In the genomic region with DNA sequence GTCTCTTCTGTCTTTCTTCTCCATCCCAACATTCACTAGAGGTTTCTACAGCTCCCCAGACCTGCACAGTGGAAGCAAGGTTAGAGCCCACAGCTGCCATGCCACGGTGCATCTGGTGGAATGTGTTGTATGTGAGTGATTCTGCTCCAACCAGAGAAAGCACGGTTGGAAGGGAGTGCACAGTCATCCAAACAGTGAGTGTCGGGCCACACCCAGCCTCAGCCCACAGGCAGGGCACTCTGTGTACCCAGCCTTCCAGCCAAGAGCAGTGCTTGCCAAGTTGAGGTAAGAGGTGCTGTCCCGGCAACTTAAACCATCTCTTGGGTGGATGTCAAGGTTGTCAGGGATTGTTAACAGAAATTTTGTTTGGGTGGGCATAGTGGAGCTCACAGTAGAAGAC, we compare ENCODE assay signal across 13 mouse cellular contexts. TPM values are rescaled to one million over a fixed set of nuclear protein-coding genes. Genes with fewer than 3 reads are reported as not detected.
A peak's percentile ranks its signal among the peaks of the same experiment; 100 is the strongest.
DNase-seq lines count a peak whose midpoint lies in the region; ATAC-seq and TF ChIP-seq lines count a peak whose summit lies in the region.
"Had no signal": no experiment of that assay in that cellular context is flagged by ENCODE, and none has a peak within 500 bp of the region (broad histone marks: within the 10 kb centered on the region; RNA-seq: fewer than 3 reads in every experiment).

No protein-coding gene starts in this region.

- no peak overlapping the region for H3K4me3 ChIP-seq in liver, postnatal 0 days (ENCODE audit: low read depth, low read length)
- no peak overlapping the region for H3K4me3 ChIP-seq in hindbrain, embryonic 10.5 days

- H3K4me2 ChIP-seq in liver, postnatal 0 days (ENCODE audit: low read depth, low read length), result no peak overlapping the region

- no peaks in the 10 kb centered on the region for H3K36me3 ChIP-seq in liver, postnatal 0 days (replicated peaks; ENCODE audit: insufficient read depth, low read length)
- H3K36me3 ChIP-seq in hindbrain, embryonic 10.5 days, result no peaks in the 10 kb centered on the region

- no peak for TF ChIP-seq CTCF in Patski (IDR thresholded peaks at IDR 0.05)
- TF ChIP-seq CTCF in liver, postnatal 0 days (IDR thresholded peaks at IDR 0.05; ENCODE audit: low read depth), result no peak

- H3K27me3 ChIP-seq in Patski, result no peaks in the 10 kb centered on the region
- H3K27me3 ChIP-seq in liver, postnatal 0 days (ENCODE audit: insufficient read depth, low read length), result no peaks in the 10 kb centered on the region
- no peaks in the 10 kb centered on the region for H3K27me3 ChIP-seq in hindbrain, embryonic 10.5 days (ENCODE audit: insufficient read depth, poor library complexity, severe bottlenecking)

- 38% methylated on average over 4 of the region's 4 CpGs for WGBS in liver, postnatal 0 days (ENCODE audit: insufficient replicate concordance)
- 85% methylated on average over 4 of the region's 4 CpGs for WGBS in hindbrain, embryonic 10.5 days

- peaks cover 20% of the 10 kb centered on the region for H3K4me1 ChIP-seq in liver, postnatal 0 days (ENCODE audit: insufficient read depth)
- no peaks in the 10 kb centered on the region for H3K4me1 ChIP-seq in hindbrain, embryonic 10.5 days (replicated peaks)

- H3K27ac ChIP-seq in liver, postnatal 0 days (ENCODE audit: low read depth), result peak overlapping the region; percentile 55; the same call in 1 of the 2 replicates
- no peak overlapping the region for H3K27ac ChIP-seq in hindbrain, embryonic 10.5 days
- H3K27ac ChIP-seq: hindbrain, postnatal 0 days had no signal

- TF ChIP-seq EP300 in liver, postnatal 0 days (IDR thresholded peaks at IDR 0.05; ENCODE audit: low read depth), result peak; percentile 74

- in situ Hi-C loops in Patski (cut with MboI; ENCODE audit: low pct_unique_long_range_greater_than_20kb), result loop anchor here (5.0 kb wide), 1 partner anchor 137 kb away; no protein-coding TSS in a partner anchor

- intact Hi-C loops in heart, postnatal 14 days (cut with DNase I), result loop anchor here (5.0 kb wide), 1 partner anchor 137 kb away; no protein-coding TSS in a partner anchor
- intact Hi-C loops in heart, postnatal 10 days (cut with DNase I), result no loop called here
- intact Hi-C loops in left cerebral cortex, postnatal 10 days (cut with DNase I), result no loop called here

- peak; percentile 24 for ATAC-seq in Patski
- peak; percentile 84 for ATAC-seq in liver, postnatal 0 days
- ATAC-seq: hindbrain, postnatal 0 days had no signal

- no peaks in the 10 kb centered on the region for H3K9me3 ChIP-seq in liver, postnatal 0 days (ENCODE audit: low read length)
- H3K9me3 ChIP-seq in hindbrain, embryonic 10.5 days, result no peaks in the 10 kb centered on the region

- CTCF ChIA-PET in Patski (lab: Charles Lee), result no interaction called here

- POLR2A ChIA-PET in Patski (lab: Charles Lee), result no interaction called here

- no peak overlapping the region for H3K9ac ChIP-seq in liver, postnatal 0 days (replicated peaks)

- DNase-seq in heart, postnatal 14 days, result peak; percentile 29 to 30
- no peak for DNase-seq in heart, postnatal 10 days
- DNase-seq in Patski (ENCODE audit: low read depth, low spot score), result no peak
- peak; percentile 78 for DNase-seq in gastrocnemius, postnatal 25 days
- peak; percentile 67 for DNase-seq in liver, postnatal 0 days
- DNase-seq in hindbrain, embryonic 10.5 days (ENCODE audit: low spot score), result no peak
- DNase-seq in left cerebral cortex, postnatal 10 days (ENCODE audit: extremely low spot score in 1 of 2, low spot score in 2 of 2), result no peak
- no peak for DNase-seq in thymus, postnatal 25 days
- DNase-seq: cerebellum, adult 11 months; right cerebral cortex, postnatal 4 days had no signal

RNA-seq across cellular contexts. Expression of a gene that starts 10.6 kb away (rescaled TPM):
- total RNA-seq in heart, postnatal 14 days (2021), result 10 to 100 TPM; 24.5 to 25.8 TPM
- 10 to 100 TPM; 19.1 to 22.9 TPM for total RNA-seq in heart, postnatal 10 days (2021)
- polyA plus RNA-seq in Patski (2021), result 14.0 TPM
- 100 to 1,000 TPM; 114 to 132 TPM for total RNA-seq in gastrocnemius, postnatal 25 days (2021)
- polyA plus RNA-seq in liver, postnatal 0 days (2015; fragmentation: Nextera tagmentation; extraction: Ambion mirVana), result 3.0 TPM in 2 replicates
- 9.8 and 13.5 TPM in 2 replicates for polyA plus RNA-seq in hindbrain, embryonic 10.5 days (2016; fragmentation: Nextera tagmentation; extraction: Ambion mirVana)
- total RNA-seq in left cerebral cortex, postnatal 10 days (2021), result 10 to 100 TPM; 13.2 to 15.0 TPM

RNA-seq across cellular contexts. Expression of a gene that starts 12.5 kb away (rescaled TPM):
- total RNA-seq in heart, postnatal 14 days (2021), result 10 to 100 TPM; 75.1 to 75.5 TPM
- 10 to 100 TPM; 89.5 to 93.7 TPM for total RNA-seq in heart, postnatal 10 days (2021)
- polyA plus RNA-seq in Patski (2021), result 47.4 TPM
- total RNA-seq in gastrocnemius, postnatal 25 days (2021), result 100 to 1,000 TPM in 1 of 2 experiments, 10 to 100 TPM in 1; 94.8 to 112 TPM
- polyA plus RNA-seq in liver, postnatal 0 days (2015; fragmentation: Nextera tagmentation; extraction: Ambion mirVana), result 43.6 and 46.4 TPM in 2 replicates
- 76.8 and 86.0 TPM in 2 replicates for polyA plus RNA-seq in hindbrain, embryonic 10.5 days (2016; fragmentation: Nextera tagmentation; extraction: Ambion mirVana)
- 10 to 100 TPM; 42.1 to 46.1 TPM for total RNA-seq in left cerebral cortex, postnatal 10 days (2021)

RNA-seq across cellular contexts. Expression of a gene that starts 47.2 kb away (rescaled TPM):
- under 1 TPM in 1 of 2 experiments, not detected in 1; 0.10 TPM for total RNA-seq in heart, postnatal 14 days (2021)
- total RNA-seq in heart, postnatal 10 days (2021), result under 1 TPM; 0.25 to 0.41 TPM
- polyA plus RNA-seq in Patski (2021), result not detected
- total RNA-seq in gastrocnemius, postnatal 25 days (2021), result not detected
- 0.08 and 0.19 TPM in 2 replicates for polyA plus RNA-seq in liver, postnatal 0 days (2015; fragmentation: Nextera tagmentation; extraction: Ambion mirVana)
- polyA plus RNA-seq in hindbrain, embryonic 10.5 days (2016; fragmentation: Nextera tagmentation; extraction: Ambion mirVana), result 0.12 and 0.24 TPM in 2 replicates
- under 1 TPM; 0.15 to 0.39 TPM for total RNA-seq in left cerebral cortex, postnatal 10 days (2021)
- total RNA-seq: adrenal gland, postnatal 36 days had no signal
- polyA plus RNA-seq: limb, embryonic 11.5 days had no signal

Comparison
In these comparisons a context has a peak if more than half of its experiments do, and no peak if none do; other contexts are left out.
1. DNase-seq: peak in heart, postnatal 14 days (2 of 2), gastrocnemius, postnatal 25 days (single experiment) and liver, postnatal 0 days (single experiment); none in heart, postnatal 10 days (0 of 2), Patski (single experiment), hindbrain, embryonic 10.5 days (single experiment), left cerebral cortex, postnatal 10 days (0 of 2) and thymus, postnatal 25 days (single experiment).
2. RNA of a gene that starts 10.6 kb away (total RNA-seq): 114 to 132 TPM in gastrocnemius, postnatal 25 days; 24.5 to 25.8 TPM in heart, postnatal 14 days, 19.1 to 22.9 TPM in heart, postnatal 10 days and 13.2 to 15.0 TPM in left cerebral cortex, postnatal 10 days; every median in the first group is over 4 times any median in the second.